Mouse (Mus musculus) cortical plate, adult 2 months (tissue): Measurements from ENCODE around the gene Ptpn14.

Source experiments
- CTCF ChIP-seq: fragments of 200-500 bp; IDR thresholded peaks from 2 replicates; pipeline ENCODE4 v1.5.1; 2011; ENCODE audit warnings: mild to moderate bottlenecking, control low read depth, low read length; ENCODE audit not compliant: insufficient read depth; ENCODE audit errors: extremely low read depth
- POLR2A ChIP-seq: fragments of 200-500 bp; IDR thresholded peaks from 2 replicates; pipeline ENCODE4 v1.6.1; 2011; ENCODE audit warnings: mild to moderate bottlenecking, low read length, control low read depth; ENCODE audit not compliant: insufficient read depth; ENCODE audit errors: extremely low read depth

- TF ChIP-seq POLR2A (no peak), CTCF (no peak)
Measured at GRCm38 (mm10) chr1:189772707-189773106, 44.6 kb downstream of the Ptpn14 start.
